Mouse (Mus musculus) heart, embryonic 16.5 days (tissue): ENCODE measurements at regions not wholly inside any gene's neighbourhood (a gene's known extent, or its start where the extent isn't known, plus 50 kb on each side); places are given as distances from the start of the nearest gene placed in this dataset.

ENCODE experiments used
- ATAC-seq: fragments of 200-750 bp; cut with Nextera tagmentation; replicated peaks from 2 replicates; pipeline ENCODE4 v1.8.0; 2017; ENCODE audit warnings: moderate number of reproducible peaks; ENCODE audit not compliant: insufficient read depth, low FRiP score; ENCODE audit errors: extremely low read depth
- H3K27ac ChIP-seq: fragments of 300-500 bp; sonication (generic); 2 replicates; pipeline ENCODE4 v1.5.1; 2014; ENCODE audit warnings: mild to moderate bottlenecking, low read length, control low read depth, moderate library complexity
- H3K27me3 ChIP-seq: fragments of 300-500 bp; sonication (generic); 2 replicates; pipeline ENCODE4 v1.6.1; 2014; ENCODE audit warnings: low read length, mixed read lengths; ENCODE audit not compliant: control insufficient read depth, insufficient read depth
- H3K36me3 ChIP-seq: fragments of 300-500 bp; sonication (generic); 2 replicates; pipeline ENCODE4 v1.6.1; 2014; ENCODE audit not compliant: control insufficient read depth, insufficient read depth
- H3K4me1 ChIP-seq: fragments of 300-500 bp; sonication (generic); 2 replicates; pipeline ENCODE4 v1.6.1; 2014; ENCODE audit warnings: low read length, mixed read lengths; ENCODE audit not compliant: control insufficient read depth, insufficient read depth
- H3K4me2 ChIP-seq: fragments of 300-500 bp; sonication (generic); 2 replicates; pipeline ENCODE4 v1.6.1; 2014; ENCODE audit warnings: low read depth, mild to moderate bottlenecking, control low read depth, low read length
- H3K4me3 ChIP-seq: fragments of 300-500 bp; sonication (generic); 2 replicates; pipeline ENCODE4 v1.5.1; 2014; ENCODE audit warnings: mild to moderate bottlenecking, control low read depth, low read length
- H3K9ac ChIP-seq: fragments of 300-500 bp; sonication (generic); 2 replicates; pipeline ENCODE4 v1.6.1; 2014; ENCODE audit warnings: low read length, control low read depth
- H3K9me3 ChIP-seq: fragments of 300-500 bp; sonication (generic); replicated peaks from 2 replicates; pipeline ENCODE4 v1.6.1; 2016; ENCODE audit warnings: low read length; ENCODE audit not compliant: control insufficient read depth
- WGBS: fragments of 180-500 bp; shearing (Covaris S2); extraction: QIAGEN DNeasy Blood & Tissue Kit; methylation state at CpG from one replicate; pipeline ENCODE4 v1.1.7; 2014; 5-methylcytosine and 5-hydroxymethylcytosine counted together

DNA sequence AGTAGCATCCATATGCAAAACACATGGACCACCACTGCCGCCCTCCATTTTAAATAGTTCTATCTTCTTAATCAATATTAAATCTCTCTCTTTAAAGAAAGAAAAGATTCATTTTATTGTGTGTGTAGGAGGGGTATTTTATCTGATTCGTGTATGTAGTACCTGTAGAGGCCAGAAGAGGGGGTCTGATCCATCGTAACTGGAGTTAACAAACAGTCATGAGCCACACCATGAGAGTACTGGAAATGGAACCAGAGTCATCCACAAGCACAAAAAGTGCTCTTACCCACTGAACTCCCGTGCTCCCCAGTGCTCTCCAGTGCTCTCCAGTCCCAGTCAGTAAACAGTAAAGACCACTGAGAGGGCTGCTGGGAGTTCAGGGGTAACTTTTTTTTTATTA lies 374.4 kb downstream of the Nuf2 start:
- 89% methylated on average over 4 of the region's 4 CpGs for WGBS
- ATAC-seq: no peak

DNA sequence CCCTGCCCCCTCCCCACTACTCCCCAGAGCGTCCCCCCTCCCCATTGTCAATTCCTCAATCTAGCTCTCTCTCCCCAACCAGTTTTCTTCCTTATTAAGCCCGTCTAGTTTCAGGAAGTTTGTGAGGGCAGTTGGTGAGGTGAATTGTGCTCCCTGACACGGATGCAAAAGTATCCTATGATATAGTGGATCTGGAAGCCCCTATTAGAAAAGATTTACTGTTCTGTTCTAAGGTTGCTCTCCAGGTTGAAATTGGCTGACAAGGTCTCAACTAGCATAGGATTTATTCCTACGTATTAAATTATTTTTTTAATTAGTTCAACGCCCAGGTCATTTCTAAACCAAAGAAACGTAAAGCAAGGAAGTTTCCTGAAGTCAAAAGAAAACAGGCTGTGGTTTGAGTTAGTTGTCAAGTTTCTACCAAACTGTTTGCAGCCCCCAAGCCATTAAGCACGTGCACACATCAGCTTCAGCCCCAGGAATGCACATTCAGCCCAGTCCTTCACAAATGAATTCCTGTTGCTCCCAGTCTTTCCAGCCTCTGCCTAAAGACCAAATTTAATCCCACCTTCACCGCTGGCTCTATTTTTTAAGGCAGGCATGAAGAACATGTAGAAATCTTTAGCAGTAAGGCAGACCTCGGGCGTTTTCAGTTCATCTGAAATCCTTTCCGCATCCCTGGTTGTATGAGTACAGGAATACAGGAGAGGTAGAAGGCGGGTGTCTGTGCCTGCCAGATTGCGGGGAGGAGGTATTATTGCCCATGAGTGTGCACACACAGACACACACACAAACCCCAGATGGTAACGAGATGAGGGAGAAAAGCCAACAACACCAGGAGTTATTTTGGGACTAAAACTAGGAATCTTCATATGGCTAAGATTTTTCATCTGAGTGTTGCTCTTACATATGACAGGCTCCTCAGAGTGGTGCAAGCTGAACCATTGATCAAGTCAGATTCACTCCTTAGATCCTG lies 375.5 kb downstream of the Nuf2 start:
- no peak overlapping the region for H3K9ac ChIP-seq
- H3K36me3 ChIP-seq: no peaks in the 10 kb centered on the region
- no peak overlapping the region for H3K4me3 ChIP-seq
- WGBS: 71% methylated on average over 14 of the region's 14 CpGs
- H3K27ac ChIP-seq: no peak overlapping the region
- H3K4me2 ChIP-seq: no peak overlapping the region
- H3K9me3 ChIP-seq: no peaks in the 10 kb centered on the region
- H3K4me1 ChIP-seq: no peaks in the 10 kb centered on the region
- ATAC-seq: no peak
- H3K27me3 ChIP-seq: no peaks in the 10 kb centered on the region

More for the DNA sequence above, 374.4 kb downstream of the Nuf2 start:
- no peak overlapping the region for H3K4me2 ChIP-seq
- no peak overlapping the region for H3K4me3 ChIP-seq
- H3K9ac ChIP-seq: no peak overlapping the region
- no peaks in the 10 kb centered on the region for H3K36me3 ChIP-seq
- H3K27ac ChIP-seq: no peak overlapping the region
- H3K9me3 ChIP-seq: no peaks in the 10 kb centered on the region
- H3K27me3 ChIP-seq: no peaks in the 10 kb centered on the region
- H3K4me1 ChIP-seq: no peaks in the 10 kb centered on the region

DNA sequence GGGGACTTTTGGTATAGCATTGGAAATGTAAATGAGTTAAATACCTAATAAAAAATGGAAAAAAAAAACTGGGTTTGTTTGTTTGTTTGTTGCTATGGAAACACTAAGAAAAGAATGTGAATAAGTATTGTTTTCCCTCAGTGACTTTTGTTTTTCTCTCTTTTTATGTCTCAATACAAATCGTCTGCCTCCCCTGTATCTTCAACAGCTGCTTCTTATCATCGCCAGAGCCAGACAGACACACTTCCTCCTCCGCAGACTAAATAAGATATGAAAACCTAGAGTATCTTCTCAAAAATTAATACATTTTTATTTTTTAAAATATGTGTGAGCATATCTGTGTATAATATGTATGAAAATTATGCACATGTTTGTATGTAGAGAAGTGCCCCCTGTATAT lies 389.0 kb downstream of the Nuf2 start:
- Histone ChIP-seq H3K4me3 (no peak overlapping the region), H3K36me3 (no peaks in the 10 kb centered on the region), H3K27ac (no peak overlapping the region), H3K9me3 (0 out of 2 replicates have a peak, but pooled peaks cover 3% of the 10 kb centered on the region), H3K4me2 (no peak overlapping the region), H3K27me3 (no peaks in the 10 kb centered on the region), H3K9ac (no peak overlapping the region), H3K4me1 (no peaks in the 10 kb centered on the region; the same call in 1 of the 2 replicates)
- WGBS: 65% methylated on average over 3 of the region's 3 CpGs
- no peak for ATAC-seq

DNA sequence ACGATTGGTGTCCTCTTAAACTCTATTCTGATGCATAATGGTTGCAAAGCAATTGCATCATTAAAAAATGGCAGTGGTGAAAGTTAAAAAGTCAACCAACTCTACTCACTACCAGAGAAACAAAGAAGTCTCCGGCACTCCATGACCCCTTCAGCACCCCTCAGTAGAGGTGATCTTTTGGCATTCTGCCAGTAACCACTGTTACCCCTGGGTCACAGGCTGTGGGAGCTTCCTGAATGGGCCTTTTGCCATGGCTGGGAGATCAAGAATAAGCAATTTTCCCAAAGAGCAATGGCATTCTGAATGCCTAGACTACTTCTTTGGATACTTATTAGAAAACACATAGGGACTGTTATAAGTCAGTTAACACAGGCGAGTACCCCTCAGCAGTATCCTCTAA lies 391.2 kb downstream of the Nuf2 start:
- Histone ChIP-seq H3K4me2 (no peak overlapping the region), H3K27ac (no peak overlapping the region), H3K4me1 (no peaks in the 10 kb centered on the region; the same call in 1 of the 2 replicates), H3K9me3 (0 out of 2 replicates have a peak, but pooled peaks cover 3% of the 10 kb centered on the region), H3K9ac (no peak overlapping the region), H3K27me3 (no peaks in the 10 kb centered on the region), H3K36me3 (no peaks in the 10 kb centered on the region), H3K4me3 (no peak overlapping the region)
- WGBS: 58% methylated on average over 3 of the region's 3 CpGs
- no peak for ATAC-seq

DNA sequence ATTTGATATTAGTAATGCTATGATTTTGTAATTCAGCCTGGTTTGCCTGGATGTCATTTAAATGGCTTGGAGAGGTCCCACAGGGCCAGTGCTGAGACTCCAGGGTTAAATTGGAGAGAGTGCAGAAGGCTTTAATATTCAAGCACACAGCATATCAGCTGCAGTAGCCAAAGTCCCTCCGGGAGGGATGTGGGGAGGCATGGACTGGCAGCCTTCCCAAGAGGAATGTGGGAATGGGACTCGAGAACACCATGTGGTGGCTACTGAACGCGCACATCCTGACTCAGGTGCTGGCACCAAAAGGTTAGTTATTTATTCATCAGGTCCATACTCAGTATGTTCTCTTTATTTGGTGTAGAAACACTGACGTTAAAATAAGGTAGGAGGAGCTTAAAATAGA lies 391.8 kb downstream of the Nuf2 start:
- Histone ChIP-seq H3K36me3 (no peaks in the 10 kb centered on the region), H3K27me3 (no peaks in the 10 kb centered on the region), H3K27ac (no peak overlapping the region), H3K9me3 (0 out of 2 replicates have a peak, but pooled peaks cover 3% of the 10 kb centered on the region), H3K9ac (no peak overlapping the region), H3K4me1 (no peaks in the 10 kb centered on the region; the same call in 1 of the 2 replicates), H3K4me2 (no peak overlapping the region), H3K4me3 (no peak overlapping the region)
- WGBS: 50% methylated on average over 5 of the region's 5 CpGs
- ATAC-seq: no peak

DNA sequence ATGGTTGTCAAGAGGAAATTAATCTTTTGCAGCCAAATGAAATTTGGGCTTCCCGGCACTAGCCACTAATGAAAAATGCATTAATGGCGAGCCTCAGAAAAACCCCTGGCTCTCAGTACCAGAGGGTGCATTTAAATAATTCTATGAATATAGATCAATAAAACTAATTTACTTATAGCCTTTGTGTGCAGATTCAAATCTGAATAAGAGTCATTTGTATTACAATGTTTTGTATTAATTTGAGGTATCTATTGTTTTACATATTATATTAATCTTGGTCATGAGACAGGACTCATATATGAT lies 392.1 kb downstream of the Nuf2 start:
- 62% methylated on average over 2 of the region's 2 CpGs for WGBS
- no peak overlapping the region for H3K4me3 ChIP-seq
- no peak for ATAC-seq

DNA sequence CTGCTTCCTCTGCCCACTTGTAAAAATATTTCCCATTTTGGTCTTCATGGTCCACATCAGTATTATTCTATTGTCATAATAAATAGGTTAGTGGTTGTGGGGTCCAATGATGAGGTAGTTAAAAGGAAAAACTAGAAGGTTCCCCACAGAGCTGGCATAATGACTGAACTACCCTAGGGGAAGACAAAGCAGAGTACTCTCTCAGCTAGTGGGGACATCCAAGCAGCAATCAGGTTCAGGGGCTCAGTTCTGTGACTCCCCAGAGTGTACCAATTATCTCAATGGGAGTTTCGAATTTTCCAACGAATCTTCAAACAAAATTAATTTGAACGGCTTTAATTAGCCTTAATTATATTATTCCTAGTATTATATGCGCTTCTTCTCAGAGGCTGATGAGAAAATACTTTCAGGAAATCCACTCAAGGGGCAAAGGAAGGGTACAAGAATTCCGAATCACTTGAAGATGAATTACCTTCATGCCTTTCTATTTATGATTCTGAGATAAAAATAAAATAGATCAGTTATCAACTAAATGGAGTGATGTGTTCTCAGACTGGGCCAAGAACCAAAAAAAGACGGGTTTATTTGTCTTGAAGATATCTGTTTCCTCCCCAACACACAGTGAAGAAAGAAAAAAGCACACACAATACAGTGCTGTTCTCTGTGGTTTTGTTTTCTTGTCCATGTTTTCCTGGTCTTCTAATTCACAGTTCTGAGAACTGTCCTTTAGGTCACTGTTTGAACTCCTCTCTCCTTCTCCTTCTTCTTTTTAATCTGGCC lies 392.7 kb downstream of the Nuf2 start:
- H3K9me3 ChIP-seq: no peaks in the 10 kb centered on the region; the same call in 1 of the 2 replicates
- no peak for ATAC-seq
- no peak overlapping the region for H3K4me2 ChIP-seq
- no peak overlapping the region for H3K9ac ChIP-seq
- H3K27ac ChIP-seq: no peak overlapping the region
- H3K4me1 ChIP-seq: no peaks in the 10 kb centered on the region; the same call in 1 of the 2 replicates
- no peaks in the 10 kb centered on the region for H3K27me3 ChIP-seq
- H3K36me3 ChIP-seq: no peaks in the 10 kb centered on the region
- 62% methylated on average over 6 of the region's 6 CpGs for WGBS
- H3K4me3 ChIP-seq: no peak overlapping the region

More for the DNA sequence above, 392.1 kb downstream of the Nuf2 start:
- no peaks in the 10 kb centered on the region; the same call in 1 of the 2 replicates for H3K4me1 ChIP-seq
- H3K4me2 ChIP-seq: no peak overlapping the region
- H3K27ac ChIP-seq: no peak overlapping the region
- H3K36me3 ChIP-seq: no peaks in the 10 kb centered on the region
- H3K9ac ChIP-seq: no peak overlapping the region
- 0 out of 2 replicates have a peak, but pooled peaks cover 1% of the 10 kb centered on the region for H3K9me3 ChIP-seq
- no peaks in the 10 kb centered on the region for H3K27me3 ChIP-seq

DNA sequence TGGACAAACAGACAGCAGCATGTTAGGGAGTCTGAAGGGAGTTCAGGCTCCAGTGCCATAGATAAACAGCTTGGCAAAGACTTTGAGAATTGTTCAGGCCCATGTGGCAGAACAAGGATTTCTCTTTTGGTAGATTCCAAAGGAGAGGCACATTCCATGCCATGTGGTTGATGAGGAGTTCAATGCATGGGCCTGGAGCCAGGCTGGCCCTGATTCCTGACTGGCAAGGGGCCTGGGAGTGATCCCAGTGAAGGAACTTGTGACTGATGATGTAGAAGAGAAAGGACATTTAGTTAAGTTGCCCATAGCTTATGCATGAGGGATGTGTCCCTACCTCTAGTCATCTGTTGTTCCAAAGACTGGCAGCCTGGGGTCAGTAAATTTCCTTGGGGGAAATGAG lies 395.7 kb downstream of the Nuf2 start:
- H3K9ac ChIP-seq: no peak overlapping the region
- no peaks in the 10 kb centered on the region for H3K27me3 ChIP-seq
- no peak overlapping the region for H3K4me2 ChIP-seq
- H3K36me3 ChIP-seq: no peaks in the 10 kb centered on the region
- H3K9me3 ChIP-seq: no peaks in the 10 kb centered on the region; the same call in 1 of the 2 replicates
- ATAC-seq: no peak
- H3K4me1 ChIP-seq: no peaks in the 10 kb centered on the region; the same call in 1 of the 2 replicates
- H3K4me3 ChIP-seq: no peak overlapping the region
- no peak overlapping the region for H3K27ac ChIP-seq

DNA sequence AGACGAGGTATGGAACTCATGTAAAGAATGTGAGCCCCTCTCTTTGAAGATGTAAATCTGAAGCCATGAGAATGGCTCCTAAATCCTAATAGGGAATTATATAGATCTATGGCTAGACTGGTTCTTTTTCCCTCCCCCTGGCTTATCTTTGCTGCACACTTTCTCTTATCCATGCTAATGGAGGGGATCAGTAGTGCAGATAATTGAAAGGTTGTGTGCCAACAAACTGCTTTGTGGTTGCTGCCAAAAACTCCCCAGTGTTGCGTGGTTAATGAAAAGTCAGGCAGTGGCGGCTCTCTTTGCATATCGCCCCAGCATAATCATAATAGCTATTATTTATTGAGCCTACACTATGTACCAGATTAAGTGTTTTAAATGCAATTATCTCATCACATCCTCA lies 427.6 kb downstream of the Nuf2 start:
- WGBS: 52% methylated on average over 4 of the region's 4 CpGs
- H3K9me3 ChIP-seq: no peaks in the 10 kb centered on the region
- no peak overlapping the region for H3K9ac ChIP-seq
- H3K4me3 ChIP-seq: no peak overlapping the region
- ATAC-seq: no peak
- H3K27me3 ChIP-seq: no peaks in the 10 kb centered on the region
- no peaks in the 10 kb centered on the region for H3K4me1 ChIP-seq
- no peak overlapping the region for H3K27ac ChIP-seq
- no peaks in the 10 kb centered on the region for H3K36me3 ChIP-seq
- no peak overlapping the region for H3K4me2 ChIP-seq
